8 mouse cellular contexts compared by ENCODE assay signal in the genomic region with DNA sequence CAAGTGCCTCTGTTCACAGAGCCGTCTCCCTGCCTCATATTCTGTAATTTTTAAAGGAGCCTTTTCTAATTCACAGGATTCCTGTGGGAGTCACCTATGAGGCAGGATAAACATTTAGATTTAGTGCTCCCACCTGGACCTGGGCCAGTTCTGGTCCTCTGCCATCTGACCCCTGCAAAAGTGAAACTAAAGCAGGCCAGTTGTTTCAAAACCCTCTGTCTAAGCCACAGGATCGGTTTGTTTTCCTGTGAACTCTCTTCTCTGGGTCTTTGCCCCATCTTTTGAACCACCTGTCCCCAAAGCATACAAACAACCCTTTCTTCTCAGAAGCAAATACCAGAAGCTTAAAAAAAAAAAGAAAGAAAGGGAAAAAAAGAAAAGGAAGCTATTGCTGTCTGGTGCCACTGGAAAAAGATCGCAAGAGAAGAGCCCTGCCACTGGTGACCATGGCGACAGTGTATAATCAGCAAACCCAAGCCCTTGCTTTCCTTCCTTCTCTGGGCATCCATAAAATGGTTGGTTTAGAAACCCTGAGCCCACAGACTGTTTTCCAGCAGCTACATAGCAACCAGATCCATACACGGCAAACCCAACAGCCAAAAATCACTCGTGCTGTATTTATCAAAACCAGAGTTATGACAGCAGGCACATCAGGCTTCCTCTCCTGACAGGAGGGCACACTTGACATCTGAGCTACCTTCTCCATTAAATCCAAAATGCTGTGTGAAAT. TPM values are rescaled to one million over a fixed set of nuclear protein-coding genes. Genes with fewer than 3 reads are reported as not detected.
DNase-seq lines count a peak whose midpoint lies in the region; ATAC-seq and TF ChIP-seq lines count a peak whose summit lies in the region.

No protein-coding gene starts in this region.

- H3K9ac ChIP-seq in embryonic facial prominence, embryonic 15.5 days, result no peak overlapping the region
- H3K9ac ChIP-seq in hindbrain, postnatal 0 days (replicated peaks; ENCODE audit: low read length), result no peak overlapping the region
- peak overlapping the region; percentile 48 for H3K9ac ChIP-seq in liver, postnatal 0 days (replicated peaks)
- no peak overlapping the region for H3K9ac ChIP-seq in stomach, embryonic 14.5 days (replicated peaks; ENCODE audit: low read depth, low read length)
- H3K9ac ChIP-seq in forebrain, embryonic 16.5 days (replicated peaks; ENCODE audit: low read depth, low read length), result no peak overlapping the region

- H3K4me3 ChIP-seq in embryonic facial prominence, embryonic 15.5 days (replicated peaks), result no peak overlapping the region
- no peak overlapping the region for H3K4me3 ChIP-seq in hindbrain, postnatal 0 days (ENCODE audit: low read length)
- H3K4me3 ChIP-seq in liver, postnatal 0 days (ENCODE audit: low read depth, low read length), result peak overlapping the region; percentile 28
- H3K4me3 ChIP-seq in stomach, embryonic 14.5 days (ENCODE audit: low read depth, low read length), result no peak overlapping the region
- no peak overlapping the region for H3K4me3 ChIP-seq in forebrain, embryonic 16.5 days (replicated peaks; ENCODE audit: low read length)

- H3K9me3 ChIP-seq in embryonic facial prominence, embryonic 15.5 days (replicated peaks), result no peaks in the 10 kb centered on the region
- no peaks in the 10 kb centered on the region for H3K9me3 ChIP-seq in hindbrain, postnatal 0 days (ENCODE audit: low read length)
- H3K9me3 ChIP-seq in liver, postnatal 0 days (ENCODE audit: low read length), result no peaks in the 10 kb centered on the region
- H3K9me3 ChIP-seq in stomach, embryonic 14.5 days (ENCODE audit: control insufficient read depth, low read depth, low read length), result no peaks in the 10 kb centered on the region
- H3K9me3 ChIP-seq in forebrain, embryonic 16.5 days (ENCODE audit: control insufficient read depth, low read length), result no peaks in the 10 kb centered on the region

- no peak for TF ChIP-seq EP300 in liver, postnatal 0 days (IDR thresholded peaks at IDR 0.05; ENCODE audit: low read depth)

- H3K4me1 ChIP-seq in embryonic facial prominence, embryonic 15.5 days, result no peaks in the 10 kb centered on the region
- H3K4me1 ChIP-seq in hindbrain, postnatal 0 days (ENCODE audit: insufficient read depth, low read length), result peaks cover 10% of the 10 kb centered on the region
- peaks cover 20% of the 10 kb centered on the region for H3K4me1 ChIP-seq in liver, postnatal 0 days (ENCODE audit: insufficient read depth)
- no peaks in the 10 kb centered on the region for H3K4me1 ChIP-seq in stomach, embryonic 14.5 days (ENCODE audit: control insufficient read depth, insufficient read depth, low read length)
- no peaks in the 10 kb centered on the region for H3K4me1 ChIP-seq in forebrain, embryonic 16.5 days (replicated peaks; ENCODE audit: control insufficient read depth, insufficient read depth, low read length)

- H3K27ac ChIP-seq in embryonic facial prominence, embryonic 15.5 days (replicated peaks), result no peak overlapping the region
- no peak overlapping the region for H3K27ac ChIP-seq in hindbrain, postnatal 0 days
- peak overlapping the region; percentile 67 for H3K27ac ChIP-seq in liver, postnatal 0 days (ENCODE audit: low read depth)
- no peak overlapping the region for H3K27ac ChIP-seq in stomach, embryonic 14.5 days (ENCODE audit: low read length)
- H3K27ac ChIP-seq in forebrain, embryonic 16.5 days (ENCODE audit: low read length), result no peak overlapping the region

- ATAC-seq in embryonic facial prominence, embryonic 15.5 days (ENCODE audit: insufficient number of reproducible peaks, low FRiP score, low TSS enrichment, low read depth), result no peak
- ATAC-seq in hindbrain, postnatal 0 days, result no peak
- peak; percentile 74 for ATAC-seq in liver, postnatal 0 days
- ATAC-seq in stomach, embryonic 14.5 days (ENCODE audit: insufficient number of reproducible peaks, insufficient read depth, low FRiP score, low read depth), result no peak
- ATAC-seq in forebrain, embryonic 16.5 days, result no peak

- TF ChIP-seq CTCF in hindbrain, postnatal 0 days (IDR thresholded peaks at IDR 0.05; ENCODE audit: low read depth), result no peak
- TF ChIP-seq CTCF in liver, postnatal 0 days (IDR thresholded peaks at IDR 0.05; ENCODE audit: low read depth), result no peak

- no peaks in the 10 kb centered on the region for H3K27me3 ChIP-seq in embryonic facial prominence, embryonic 15.5 days
- no peaks in the 10 kb centered on the region for H3K27me3 ChIP-seq in hindbrain, postnatal 0 days (ENCODE audit: insufficient read depth, low read length)
- no peaks in the 10 kb centered on the region for H3K27me3 ChIP-seq in liver, postnatal 0 days (ENCODE audit: insufficient read depth, low read length)
- no peaks in the 10 kb centered on the region for H3K27me3 ChIP-seq in stomach, embryonic 14.5 days (ENCODE audit: control insufficient read depth, insufficient read depth, low read length)
- no peaks in the 10 kb centered on the region for H3K27me3 ChIP-seq in forebrain, embryonic 16.5 days (replicated peaks; ENCODE audit: control insufficient read depth, insufficient read depth, low read length)

- 0 out of 2 replicates have a peak overlapping the region, but pooled peaks have one; percentile 1 for H3K4me2 ChIP-seq in embryonic facial prominence, embryonic 15.5 days (replicated peaks)
- H3K4me2 ChIP-seq in hindbrain, postnatal 0 days (ENCODE audit: low read depth, low read length), result peak overlapping the region; percentile 35
- peak overlapping the region; percentile 66 for H3K4me2 ChIP-seq in liver, postnatal 0 days (ENCODE audit: low read depth, low read length)
- peak overlapping the region; percentile 3; the same call in 1 of the 2 replicates for H3K4me2 ChIP-seq in stomach, embryonic 14.5 days (replicated peaks; ENCODE audit: low read depth, low read length)
- H3K4me2 ChIP-seq in forebrain, embryonic 16.5 days (ENCODE audit: low read length), result no peak overlapping the region

- peak; percentile 26 for DNase-seq in right cerebral cortex, postnatal 4 days
- DNase-seq in right cerebral cortex, postnatal 14 days, result no peak
- DNase-seq in hindbrain, postnatal 0 days (ENCODE audit: low spot score), result peak; percentile 28
- peak; percentile 68 for DNase-seq in liver, postnatal 0 days
- no peak for DNase-seq in left cerebral cortex, postnatal 36 days (ENCODE audit: low spot score in 2 of 2)

- no peaks in the 10 kb centered on the region for H3K36me3 ChIP-seq in embryonic facial prominence, embryonic 15.5 days
- no peaks in the 10 kb centered on the region for H3K36me3 ChIP-seq in hindbrain, postnatal 0 days (ENCODE audit: insufficient read depth, low read length)
- H3K36me3 ChIP-seq in liver, postnatal 0 days (replicated peaks; ENCODE audit: insufficient read depth, low read length), result no peaks in the 10 kb centered on the region
- no peaks in the 10 kb centered on the region for H3K36me3 ChIP-seq in stomach, embryonic 14.5 days (ENCODE audit: control insufficient read depth, insufficient read depth, low read length)
- no peaks in the 10 kb centered on the region for H3K36me3 ChIP-seq in forebrain, embryonic 16.5 days (ENCODE audit: control insufficient read depth, insufficient read depth)

- whole genome bisulfite sequencing in embryonic facial prominence, embryonic 15.5 days, result 42% methylated on average over 6 of the region's 6 CpGs
- WGBS in hindbrain, postnatal 0 days, result 44% methylated on average over 6 of the region's 6 CpGs
- WGBS in liver, postnatal 0 days (ENCODE audit: insufficient replicate concordance), result 21% methylated on average over 6 of the region's 6 CpGs
- 37% methylated on average over 6 of the region's 6 CpGs for WGBS in stomach, embryonic 14.5 days
- 63% methylated on average over 6 of the region's 6 CpGs for WGBS in forebrain, embryonic 16.5 days

- intact Hi-C loops in left cerebral cortex, postnatal 36 days (cut with DNase I), result no loop called here

RNA-seq across cellular contexts. Expression of gene Tspan2, which starts 10.3 kb away (rescaled TPM):
- 7.1 and 7.4 TPM in 2 replicates for polyA plus RNA-seq in embryonic facial prominence, embryonic 15.5 days (2015; fragmentation: Nextera tagmentation; extraction: Ambion mirVana)
- 20.3 and 22.5 TPM in 2 replicates for total RNA-seq in hindbrain, postnatal 0 days (2014; rRNA removed)
- 19.4 and 20.0 TPM in 2 replicates for polyA plus RNA-seq in hindbrain, postnatal 0 days (2015; fragmentation: Nextera tagmentation; extraction: Ambion mirVana)
- 1.9 and 2.1 TPM in 2 replicates for polyA plus RNA-seq in liver, postnatal 0 days (2015; fragmentation: Nextera tagmentation; extraction: Ambion mirVana)
- polyA plus RNA-seq in stomach, embryonic 14.5 days (2014; fragmentation: Nextera tagmentation; extraction: Ambion mirVana), result 25.8 and 26.9 TPM in 2 replicates
- 100 to 1,000 TPM in 1 of 2 experiments, 10 to 100 TPM in 1; 72.9 to 121 TPM for total RNA-seq in left cerebral cortex, postnatal 36 days (2021)
- polyA plus RNA-seq in forebrain, embryonic 16.5 days (2015; fragmentation: Nextera tagmentation; extraction: Ambion mirVana), result 9.1 and 9.4 TPM in 2 replicates

RNA-seq across cellular contexts. Expression of gene Tshb, which starts 58.5 kb away (rescaled TPM):
- 0.26 and 1.0 TPM in 2 replicates for polyA plus RNA-seq in embryonic facial prominence, embryonic 15.5 days (2015; fragmentation: Nextera tagmentation; extraction: Ambion mirVana)
- not detected in 2 replicates for total RNA-seq in hindbrain, postnatal 0 days (2014; rRNA removed)
- polyA plus RNA-seq in hindbrain, postnatal 0 days (2015; fragmentation: Nextera tagmentation; extraction: Ambion mirVana), result 0.39 and 0.71 TPM in 2 replicates
- polyA plus RNA-seq in liver, postnatal 0 days (2015; fragmentation: Nextera tagmentation; extraction: Ambion mirVana), result 0.04 TPM in 1 of 2 replicates, not detected in the other
- polyA plus RNA-seq in stomach, embryonic 14.5 days (2014; fragmentation: Nextera tagmentation; extraction: Ambion mirVana), result 0.25 and 0.62 TPM in 2 replicates
- total RNA-seq in left cerebral cortex, postnatal 36 days (2021), result not detected
- polyA plus RNA-seq in forebrain, embryonic 16.5 days (2015; fragmentation: Nextera tagmentation; extraction: Ambion mirVana), result 0.24 and 0.48 TPM in 2 replicates

Comparison
In these comparisons a context has a peak if more than half of its experiments do, and no peak if none do; other contexts are left out.
1. DNase-seq: peak in right cerebral cortex, postnatal 4 days (single experiment), hindbrain, postnatal 0 days (single experiment) and liver, postnatal 0 days (single experiment); none in right cerebral cortex, postnatal 14 days (single experiment) and left cerebral cortex, postnatal 36 days (0 of 2).